Mouse (Mus musculus) lung, embryonic 14.5 days (tissue): Measurements from ENCODE around the gene Slc3a2. TPM values are rescaled to one million over a fixed set of nuclear protein-coding genes. Genes with fewer than 3 reads are reported as not detected.

ENCODE experiments used
- ATAC-seq: fragments of 200-750 bp; cut with Nextera tagmentation; 2 replicates; pipeline ENCODE4 v1.8.0; 2017; ENCODE audit warnings: mild to moderate bottlenecking, moderate TSS enrichment, moderate library complexity; ENCODE audit not compliant: insufficient read depth
- DNase-seq: peaks from one replicate; pipeline ENCODE4 v3.0.0-alpha.2; 2015
- H3K27ac ChIP-seq: fragments of 300-500 bp; sonication (generic); 2 replicates; pipeline ENCODE4 v1.5.1; 2014; ENCODE audit warnings: low read depth, mild to moderate bottlenecking, moderate library complexity
- H3K27me3 ChIP-seq: fragments of 300-500 bp; sonication (generic); 2 replicates; pipeline ENCODE4 v1.6.1; 2014; ENCODE audit warnings: low read length, control low read depth; ENCODE audit not compliant: insufficient read depth
- H3K36me3 ChIP-seq: fragments of 300-500 bp; sonication (generic); 2 replicates; pipeline ENCODE4 v1.6.1; 2014; ENCODE audit warnings: control low read depth; ENCODE audit not compliant: insufficient read depth
- H3K4me1 ChIP-seq: fragments of 300-500 bp; sonication (generic); 2 replicates; pipeline ENCODE4 v1.6.1; 2014; ENCODE audit warnings: antibody characterized with exemption, control low read depth; ENCODE audit not compliant: insufficient read depth
- H3K4me2 ChIP-seq: fragments of 300-500 bp; sonication (generic); 2 replicates; pipeline ENCODE4 v1.6.1; 2014; ENCODE audit warnings: mild to moderate bottlenecking
- H3K4me3 ChIP-seq: fragments of 300-500 bp; sonication (generic); 2 replicates; pipeline ENCODE4 v1.5.1; 2014; ENCODE audit warnings: low read depth, low read length
- H3K9ac ChIP-seq: fragments of 300-500 bp; sonication (generic); 2 replicates; pipeline ENCODE4 v1.6.1; 2014
- H3K9me3 ChIP-seq: fragments of 300-500 bp; sonication (generic); 2 replicates; pipeline ENCODE4 v1.6.1; 2016; ENCODE audit warnings: low read depth, low read length, control low read depth
- CTCF ChIP-seq: IDR thresholded peaks from 2 replicates; pipeline ENCODE4 v1.5.1; 2016; ENCODE audit warnings: antibody characterized with exemption, low read depth
- WGBS: fragments of 180-500 bp; shearing (Covaris S2); extraction: QIAGEN DNeasy Blood & Tissue Kit; methylation state at CpG from one replicate; pipeline ENCODE4 v1.1.7; 2014; 5-methylcytosine and 5-hydroxymethylcytosine counted together
- polyA plus RNA-seq: library from polyadenylated mRNA; unstranded; fragments of >200 nt; fragmentation: Nextera tagmentation; extraction: Ambion mirVana; gene quantifications from 2 replicates; pipeline ENCODE4 v1.2.1, GENCODE M21; 2014

Slc3a2 gene
- polyA plus RNA-seq, 1 experiment from 2014 or later = 89.1 TPM

DNA sequence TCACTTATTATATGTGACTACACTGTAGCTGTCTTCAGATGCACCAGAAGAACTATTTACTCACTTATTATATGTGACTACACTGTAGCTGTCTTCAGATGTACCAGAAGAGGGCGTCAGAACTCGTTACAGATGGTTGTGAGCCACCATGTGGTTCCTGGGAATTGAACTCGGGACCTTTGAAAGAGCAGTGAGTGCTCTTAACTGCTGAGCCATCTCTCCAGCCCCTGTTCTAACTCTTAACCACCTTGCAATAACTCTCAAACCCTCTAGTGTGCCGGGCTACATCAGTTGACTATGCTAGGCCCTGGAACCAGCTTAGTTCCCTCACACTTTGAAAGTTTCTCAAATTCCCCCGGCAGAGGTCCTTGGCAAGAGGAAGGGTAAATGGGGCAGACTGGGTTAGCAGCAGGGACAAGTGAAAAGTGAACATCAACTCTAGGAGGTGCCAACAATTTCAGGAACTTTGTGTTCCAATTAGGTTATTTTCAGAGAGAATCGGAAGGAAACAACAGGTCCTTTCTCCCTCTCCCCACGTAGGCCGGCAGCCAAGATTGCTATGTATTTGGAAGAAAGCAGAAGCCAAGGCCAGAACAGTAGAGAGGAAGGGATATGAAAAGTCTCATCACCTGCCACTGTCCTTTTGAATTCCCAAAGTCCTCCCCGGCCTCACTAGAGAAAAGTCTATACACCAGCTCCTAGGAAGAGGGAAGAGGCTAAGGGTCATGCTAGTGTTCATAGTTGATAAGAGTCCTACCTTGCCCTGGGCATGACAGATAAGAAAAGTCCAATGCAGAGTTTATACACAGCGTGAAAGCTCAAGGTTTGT lies 8.3 kb downstream of the Slc3a2 start:
- no peak for ATAC-seq
- no peaks in the 10 kb centered on the region for H3K9me3 ChIP-seq
- no peaks in the 10 kb centered on the region for H3K27me3 ChIP-seq
- no peak for DNase-seq
- H3K4me2 ChIP-seq = peak overlapping the region; percentile 11
- peaks cover 29% of the 10 kb centered on the region for H3K36me3 ChIP-seq
- TF ChIP-seq CTCF = peak; percentile 19; the same call in 1 of the 2 replicates
- H3K4me3 ChIP-seq = no peak overlapping the region
- H3K9ac ChIP-seq = no peak overlapping the region
- peaks cover 11% of the 10 kb centered on the region for H3K4me1 ChIP-seq
- 70% methylated on average over 10 of the region's 10 CpGs for WGBS
- H3K27ac ChIP-seq = 0 out of 2 replicates have a peak overlapping the region, but pooled peaks have one; percentile 21

DNA sequence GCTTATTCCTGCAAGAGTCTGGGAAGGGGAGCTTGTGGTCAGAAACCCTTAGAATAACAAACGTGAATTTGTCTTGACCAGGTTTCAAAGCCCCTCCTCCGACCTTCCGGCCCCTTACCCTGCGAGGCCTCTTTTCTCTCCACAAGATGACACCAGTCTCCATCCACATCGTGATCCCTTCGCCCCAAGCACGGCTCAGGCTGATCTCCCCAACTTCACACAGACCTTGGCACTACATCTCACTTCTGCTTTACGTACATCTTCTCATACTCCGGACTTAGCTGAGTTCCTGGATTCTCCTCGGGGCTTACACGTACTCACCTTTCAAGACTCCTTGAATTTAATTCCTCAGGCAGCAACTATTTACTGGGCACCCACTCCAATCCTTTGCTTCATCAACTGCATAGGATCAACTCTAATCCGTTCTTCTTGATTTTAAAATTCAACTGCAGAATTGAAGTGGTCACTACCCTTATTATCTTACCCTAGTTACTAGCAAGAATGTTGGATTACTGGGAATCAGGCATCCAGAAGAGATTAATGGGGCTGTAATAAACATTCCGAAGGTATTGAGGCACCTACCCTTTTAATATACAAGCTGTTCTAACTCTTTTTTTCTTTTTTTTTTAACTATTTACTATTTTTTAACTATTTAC lies 9.0 kb downstream of the Slc3a2 start:
- DNase-seq (no peak), ATAC-seq (peak; percentile 36)
- peak overlapping the region; percentile 95 for H3K27ac ChIP-seq
- H3K27me3 ChIP-seq = no peaks in the 10 kb centered on the region
- no peak for TF ChIP-seq CTCF
- H3K4me1 ChIP-seq = peaks cover 11% of the 10 kb centered on the region
- peak overlapping the region; percentile 90 for H3K4me3 ChIP-seq
- WGBS = 6% methylated on average over 13 of the region's 13 CpGs
- H3K9ac ChIP-seq = peak overlapping the region; percentile 94
- peak overlapping the region; percentile 82 for H3K4me2 ChIP-seq
- peaks cover 37% of the 10 kb centered on the region for H3K36me3 ChIP-seq
- no peaks in the 10 kb centered on the region for H3K9me3 ChIP-seq

DNA sequence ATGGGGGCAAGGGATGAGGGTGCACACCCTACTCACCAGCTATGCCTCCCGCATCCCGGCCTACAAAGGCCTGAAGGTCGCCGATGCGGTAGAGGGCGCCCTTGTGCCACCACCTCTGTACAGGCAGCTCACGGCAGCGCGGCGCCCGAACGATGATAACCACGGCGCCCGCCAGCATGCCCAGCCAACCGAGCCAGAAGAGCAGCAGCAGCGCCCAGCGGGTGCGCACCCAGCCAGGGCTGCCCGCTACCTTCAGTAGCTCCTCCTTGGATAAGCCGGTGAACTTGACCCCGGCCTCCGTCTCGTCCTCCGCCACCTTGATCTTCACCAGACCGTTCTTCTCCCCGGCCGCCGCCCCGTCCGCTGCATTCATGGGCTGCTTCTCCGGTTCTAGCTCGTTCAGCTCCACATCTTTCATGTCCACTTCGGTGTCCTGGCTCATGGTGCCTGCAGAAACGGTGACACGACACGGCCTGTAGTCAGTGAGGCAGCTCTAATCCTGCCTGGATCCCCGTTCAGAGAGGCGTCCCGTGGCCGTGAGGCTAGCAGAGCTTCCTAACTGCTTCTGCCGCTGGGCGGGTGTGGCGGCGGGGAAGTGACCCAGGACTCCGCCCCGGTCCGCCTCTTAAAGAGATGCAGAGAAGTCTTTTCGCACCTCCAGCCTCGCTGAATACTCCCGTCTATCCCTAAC lies 9.7 kb downstream of the Slc3a2 start:
- peak; percentile 91 for ATAC-seq
- H3K4me2 ChIP-seq = peak overlapping the region; percentile 82
- peaks cover 43% of the 10 kb centered on the region for H3K36me3 ChIP-seq
- H3K27ac ChIP-seq = peak overlapping the region; percentile 95
- no peaks in the 10 kb centered on the region for H3K27me3 ChIP-seq
- H3K4me1 ChIP-seq = peaks cover 11% of the 10 kb centered on the region
- H3K9ac ChIP-seq = peak overlapping the region; percentile 94
- H3K9me3 ChIP-seq = no peaks in the 10 kb centered on the region
- peak; percentile 94 for DNase-seq
- TF ChIP-seq CTCF = peak; percentile 81
- under 1% methylated on average over 51 of the region's 51 CpGs for WGBS
- H3K4me3 ChIP-seq = peak overlapping the region; percentile 90

DNA sequence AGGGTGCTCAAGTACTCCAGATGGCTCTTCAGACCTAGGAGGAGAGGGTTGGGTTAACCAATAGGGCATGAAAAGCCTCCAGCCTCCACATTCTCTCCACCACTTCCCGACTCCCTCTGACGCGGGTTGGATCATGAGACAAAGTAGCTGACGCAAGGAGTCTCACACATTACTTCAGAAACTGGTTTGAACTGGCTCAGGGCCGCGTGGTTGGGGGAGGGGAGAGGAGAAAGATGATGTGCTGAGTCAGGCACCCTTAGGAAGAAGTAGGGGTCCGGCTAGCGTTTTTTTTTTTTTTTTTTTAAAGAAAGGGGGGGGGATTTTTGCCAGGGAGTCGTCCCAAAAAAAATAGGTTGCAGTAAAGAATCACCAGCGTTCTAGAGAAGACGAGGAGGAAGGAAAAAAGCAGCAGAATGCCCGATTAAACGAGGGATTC lies 10.3 kb downstream of the Slc3a2 start:
- peaks cover 11% of the 10 kb centered on the region for H3K4me1 ChIP-seq
- H3K4me2 ChIP-seq = peak overlapping the region; percentile 82
- H3K9ac ChIP-seq = peak overlapping the region; percentile 94
- TF ChIP-seq CTCF = no peak
- no peaks in the 10 kb centered on the region for H3K27me3 ChIP-seq
- H3K27ac ChIP-seq = peak overlapping the region; percentile 95
- no peaks in the 10 kb centered on the region for H3K9me3 ChIP-seq
- peak overlapping the region; percentile 90 for H3K4me3 ChIP-seq
- peaks cover 49% of the 10 kb centered on the region for H3K36me3 ChIP-seq
- under 1% methylated on average over 13 of the region's 13 CpGs for WGBS
- ATAC-seq (peak; percentile 73), DNase-seq (peak; percentile 90)

DNA sequence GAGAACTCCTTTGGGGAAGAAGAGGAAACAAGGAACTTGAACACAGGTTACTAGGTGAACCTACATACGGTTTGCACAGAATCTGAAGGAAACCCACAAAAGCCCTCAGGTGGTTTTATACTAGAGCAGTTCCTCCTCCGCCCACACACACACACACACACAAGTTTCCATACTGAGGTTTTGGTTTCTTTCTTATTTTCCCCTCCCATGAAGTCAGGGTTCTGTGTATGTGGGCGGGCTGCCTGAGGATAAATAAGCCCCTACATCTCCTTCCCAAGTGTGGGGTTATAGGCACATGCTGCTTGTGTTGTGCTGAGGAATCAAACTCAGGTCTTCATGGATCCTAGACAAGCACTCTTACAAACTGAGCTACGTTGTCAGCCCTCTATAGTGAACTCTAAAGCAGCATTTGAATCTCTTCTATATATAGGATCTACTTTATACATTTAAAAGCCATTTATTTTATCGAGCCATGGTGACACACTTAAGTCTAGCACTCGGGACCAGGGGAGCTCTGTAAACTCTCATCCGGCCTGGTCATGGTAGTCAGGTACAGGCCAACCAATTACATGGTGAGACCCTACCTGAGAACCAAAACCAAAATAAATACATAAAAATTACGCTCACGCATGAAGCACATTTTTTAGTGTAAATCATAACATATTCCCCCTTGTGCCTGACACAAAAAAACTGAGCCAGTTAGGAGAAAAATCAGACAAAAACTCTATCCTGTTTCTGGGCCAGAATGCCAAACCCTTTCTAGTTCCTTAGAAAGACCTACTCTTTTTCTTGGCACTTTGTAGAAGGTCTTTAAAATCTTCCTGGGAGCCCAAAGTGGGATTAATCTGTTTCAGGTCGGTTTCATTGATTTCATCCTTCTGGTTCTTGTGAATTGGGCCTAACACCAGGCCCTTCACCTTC lies 11.0 kb downstream of the Slc3a2 start:
- TF ChIP-seq CTCF = no peak

DNA sequence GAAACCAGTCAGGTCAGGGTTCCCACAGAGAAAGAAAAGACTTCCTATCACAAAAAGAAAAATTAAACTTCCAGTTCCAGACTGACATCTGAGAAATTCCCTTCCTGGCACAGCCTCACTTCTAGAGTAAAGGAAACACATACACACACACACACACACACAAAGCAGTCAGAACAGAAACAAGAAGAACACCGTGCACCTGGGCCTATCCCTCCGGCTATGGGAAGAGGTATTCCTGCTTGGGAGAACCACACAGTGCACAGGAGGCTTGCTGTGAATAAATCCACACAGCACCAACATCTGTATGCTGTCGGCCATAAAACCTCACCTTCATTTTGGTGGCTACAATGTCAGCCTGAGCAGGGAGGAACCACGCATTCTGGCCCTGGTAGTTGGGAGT lies 11.7 kb downstream of the Slc3a2 start:
- Histone ChIP-seq H3K27me3 (no peaks in the 10 kb centered on the region), H3K4me3 (peak overlapping the region; percentile 90), H3K9me3 (no peaks in the 10 kb centered on the region), H3K27ac (peak overlapping the region; percentile 95; the same call in 1 of the 2 replicates), H3K4me1 (peaks cover 11% of the 10 kb centered on the region), H3K36me3 (peaks cover 63% of the 10 kb centered on the region), H3K9ac (peak overlapping the region; percentile 94), H3K4me2 (peak overlapping the region; percentile 82)
- no peak for TF ChIP-seq CTCF
- 66% methylated on average over 4 of the region's 4 CpGs for whole genome bisulfite sequencing
- no peak for ATAC-seq
- peak; percentile 30 for DNase-seq

More for the DNA sequence above, 11.0 kb downstream of the Slc3a2 start:
- DNase-seq = no peak
- peak overlapping the region; percentile 95 for H3K27ac ChIP-seq
- 43% methylated on average over 10 of the region's 10 CpGs for WGBS
- H3K4me1 ChIP-seq = peaks cover 11% of the 10 kb centered on the region
- H3K4me2 ChIP-seq = peak overlapping the region; percentile 82
- peaks cover 56% of the 10 kb centered on the region for H3K36me3 ChIP-seq
- ATAC-seq = no peak
- no peaks in the 10 kb centered on the region for H3K9me3 ChIP-seq
- no peaks in the 10 kb centered on the region for H3K27me3 ChIP-seq
- peak overlapping the region; percentile 94 for H3K9ac ChIP-seq
- peak overlapping the region; percentile 90 for H3K4me3 ChIP-seq
